Mouse (Mus musculus): ENCODE data around the gene Tk1.

DNA sequence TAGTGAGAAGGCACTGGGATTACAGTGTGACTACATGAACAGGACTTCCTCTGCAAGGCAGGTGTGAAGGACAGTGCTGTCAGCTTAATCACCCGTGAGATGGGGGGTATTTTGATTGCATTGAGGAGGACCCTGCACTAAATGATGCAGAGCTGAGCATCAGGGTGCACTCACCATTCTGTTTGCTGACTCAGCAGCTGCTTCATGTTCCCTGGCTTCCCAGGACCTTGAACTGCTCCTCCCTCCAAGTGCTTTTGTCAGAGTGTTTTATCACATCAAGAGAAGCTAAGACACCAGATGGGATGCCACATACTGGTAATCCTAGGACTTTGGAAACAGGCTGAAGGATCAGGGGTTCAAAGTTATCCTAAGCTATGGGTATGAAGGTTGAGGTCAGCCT is 30.1 kb upstream of the Tk1 start:
- TF ChIP-seq USF1 (IDR thresholded peaks at IDR 0.05; ENCODE audit: low read depth) (no peak), POLR2A (IDR thresholded peaks at IDR 0.05; ENCODE audit: insufficient read length, low read depth) (no peak), TCF3 (IDR thresholded peaks at IDR 0.05; ENCODE audit: insufficient read length, low read depth) (no peak), TCF12 (IDR thresholded peaks at IDR 0.05; ENCODE audit: insufficient read depth, poor library complexity, severe bottlenecking) (no peak)
